Comparison of ENCODE assay signal across 8 mouse cellular contexts in genomic region chr1:86464223-86464874, GRCm38 (mm10). TPM values are rescaled to one million over a fixed set of nuclear protein-coding genes. Genes with fewer than 3 reads are reported as not detected.
A peak's percentile ranks its signal among the peaks of the same experiment; 100 is the strongest.
DNase-seq lines count a peak whose midpoint lies in the region; ATAC-seq lines count a peak whose summit lies in the region.
"Had no signal": no experiment of that assay in that cellular context is flagged by ENCODE, and none has a peak within 500 bp of the region (broad histone marks: within the 10 kb centered on the region; RNA-seq: fewer than 3 reads in every experiment).

No protein-coding gene starts in this region.

- H3K9me3 ChIP-seq in liver, embryonic 11.5 days (ENCODE audit: control insufficient read depth, low read length), result no peaks in the 10 kb centered on the region
- no peaks in the 10 kb centered on the region; the same call in 1 of the 2 replicates for H3K9me3 ChIP-seq in limb, embryonic 12.5 days
- H3K9me3 ChIP-seq in stomach, embryonic 14.5 days (ENCODE audit: control insufficient read depth, low read depth, low read length), result no peaks in the 10 kb centered on the region

- H3K9ac ChIP-seq in liver, embryonic 11.5 days (ENCODE audit: low read depth, low read length), result 0 out of 2 replicates have a peak overlapping the region, but pooled peaks have one; percentile 1
- no peak overlapping the region; the same call in 1 of the 2 replicates for H3K9ac ChIP-seq in limb, embryonic 12.5 days (replicated peaks)
- no peak overlapping the region for H3K9ac ChIP-seq in stomach, embryonic 14.5 days (replicated peaks; ENCODE audit: low read depth, low read length)

- 74% methylated on average over 9 of the region's 9 CpGs for WGBS in liver, embryonic 11.5 days
- WGBS in limb, embryonic 12.5 days, result 34% methylated on average over 9 of the region's 9 CpGs
- 56% methylated on average over 9 of the region's 9 CpGs for WGBS in stomach, embryonic 14.5 days

- no peaks in the 10 kb centered on the region for H3K27me3 ChIP-seq in liver, embryonic 11.5 days (replicated peaks; ENCODE audit: control insufficient read depth, insufficient read depth, low read length)
- no peaks in the 10 kb centered on the region for H3K27me3 ChIP-seq in limb, embryonic 12.5 days
- no peaks in the 10 kb centered on the region for H3K27me3 ChIP-seq in stomach, embryonic 14.5 days (ENCODE audit: control insufficient read depth, insufficient read depth, low read length)

- no peak for DNase-seq in liver, embryonic 11.5 days (ENCODE audit: low spot score)
- no peak for DNase-seq in liver
- peak; percentile 49 for DNase-seq in forelimb bud, embryonic 11.5 days (ENCODE audit: low read depth, low spot score)
- no peak for DNase-seq in adrenal gland, adult (ENCODE audit: inconsistent age in 2 of 2, low spot score in 1 of 2)
- no peak for DNase-seq in left cerebral cortex, adult 8-10 months (ENCODE audit: low spot score in 2 of 2)
- DNase-seq: cerebellum, postnatal 25 days had no signal

- H3K4me1 ChIP-seq in liver, embryonic 11.5 days (replicated peaks; ENCODE audit: control insufficient read depth, insufficient read depth, low read length), result 0 out of 2 replicates have a peak, but pooled peaks cover 2% of the 10 kb centered on the region
- H3K4me1 ChIP-seq in limb, embryonic 12.5 days (replicated peaks), result peaks cover 11% of the 10 kb centered on the region
- H3K4me1 ChIP-seq in stomach, embryonic 14.5 days (ENCODE audit: control insufficient read depth, insufficient read depth, low read length), result peaks cover 4% of the 10 kb centered on the region; the same call in 1 of the 2 replicates

- H3K27ac ChIP-seq in liver, embryonic 11.5 days (ENCODE audit: low read depth, low read length), result no peak overlapping the region
- peak overlapping the region; percentile 95 for H3K27ac ChIP-seq in limb, embryonic 12.5 days
- H3K27ac ChIP-seq in stomach, embryonic 14.5 days (ENCODE audit: low read length), result peak overlapping the region; percentile 82; the same call in 1 of the 2 replicates

- H3K4me2 ChIP-seq in liver, embryonic 11.5 days, result no peak overlapping the region
- H3K4me2 ChIP-seq in limb, embryonic 12.5 days, result no peak overlapping the region
- no peak overlapping the region for H3K4me2 ChIP-seq in stomach, embryonic 14.5 days (replicated peaks; ENCODE audit: low read depth, low read length)

- no peak for ATAC-seq in liver, embryonic 11.5 days (replicated peaks; ENCODE audit: low FRiP score)
- ATAC-seq in limb, embryonic 12.5 days (ENCODE audit: insufficient number of reproducible peaks, insufficient read depth, low FRiP score, low TSS enrichment, low read depth), result no peak
- ATAC-seq in stomach, embryonic 14.5 days (ENCODE audit: insufficient number of reproducible peaks, insufficient read depth, low FRiP score, low read depth), result no peak

- H3K36me3 ChIP-seq in liver, embryonic 11.5 days (ENCODE audit: control insufficient read depth, insufficient read depth, low read length), result no peaks in the 10 kb centered on the region
- no peaks in the 10 kb centered on the region for H3K36me3 ChIP-seq in limb, embryonic 12.5 days
- H3K36me3 ChIP-seq in stomach, embryonic 14.5 days (ENCODE audit: control insufficient read depth, insufficient read depth, low read length), result no peaks in the 10 kb centered on the region

- H3K4me3 ChIP-seq in liver, embryonic 11.5 days (ENCODE audit: low read depth, low read length), result no peak overlapping the region
- H3K4me3 ChIP-seq in limb, embryonic 12.5 days (replicated peaks), result no peak overlapping the region
- no peak overlapping the region for H3K4me3 ChIP-seq in stomach, embryonic 14.5 days (ENCODE audit: low read depth, low read length)

RNA-seq across cellular contexts. Expression of gene Tex44, which starts 38.2 kb away (rescaled TPM):
- polyA plus RNA-seq in liver, embryonic 11.5 days (2014; fragmentation: Nextera tagmentation; extraction: Ambion mirVana), result not detected in 2 replicates
- polyA plus RNA-seq in limb, embryonic 12.5 days (2016; fragmentation: Nextera tagmentation; extraction: Ambion mirVana), result not detected in 2 replicates
- not detected in 2 replicates for polyA plus RNA-seq in stomach, embryonic 14.5 days (2014; fragmentation: Nextera tagmentation; extraction: Ambion mirVana)
- not detected for total RNA-seq in left cerebral cortex, adult 8-10 months (2022)

RNA-seq across cellular contexts. Expression of gene Nmur1, which starts 38.3 kb away (rescaled TPM):
- polyA plus RNA-seq in liver, embryonic 11.5 days (2014; fragmentation: Nextera tagmentation; extraction: Ambion mirVana), result not detected in 2 replicates
- not detected in 2 replicates for polyA plus RNA-seq in limb, embryonic 12.5 days (2016; fragmentation: Nextera tagmentation; extraction: Ambion mirVana)
- not detected in 2 replicates for polyA plus RNA-seq in stomach, embryonic 14.5 days (2014; fragmentation: Nextera tagmentation; extraction: Ambion mirVana)
- under 1 TPM in 2 of 4 experiments, not detected in 2; 0.37 to 0.59 TPM for total RNA-seq in left cerebral cortex, adult 8-10 months (2022)
